Mouse (Mus musculus): ENCODE results near the gene Gm3045. TPM values are rescaled to one million over a fixed set of nuclear protein-coding genes. Genes with fewer than 3 reads are reported as not detected.

Gene Gm3045
- total and polyA plus RNA-seq, 3 experiments, result not detected

DNA sequence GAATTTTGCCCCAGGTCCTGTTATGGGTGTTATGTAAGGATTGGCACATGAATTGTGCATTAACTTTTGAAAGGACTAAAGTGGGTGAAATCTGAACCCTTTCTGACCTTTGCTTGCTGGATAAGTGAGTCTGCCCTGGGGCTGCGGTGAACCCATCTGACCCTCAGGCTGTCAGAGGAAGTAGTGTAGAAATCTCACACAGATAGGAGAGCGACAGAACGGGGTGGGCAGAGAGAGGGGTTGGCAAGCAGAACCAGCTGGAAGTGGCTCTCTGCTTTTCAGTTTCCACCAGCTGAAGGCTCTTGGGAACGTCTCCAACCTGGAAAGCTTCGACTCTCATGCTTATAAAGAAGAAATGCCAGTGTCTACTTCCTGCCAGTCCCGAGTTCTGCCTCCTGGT, 50.9 kb downstream of the Gm3045 start:
- no peak overlapping the region for H3K4me2 ChIP-seq (ENCODE audit: insufficient read depth, low read depth, poor library complexity, severe bottlenecking)
- TF ChIP-seq ZC3H11A (IDR thresholded peaks at IDR 0.05; ENCODE audit: low read depth, low read length) (no peak), USF1 (IDR thresholded peaks at IDR 0.05; ENCODE audit: low read depth, low read length) (no peak), SMC3 (IDR thresholded peaks at IDR 0.05; ENCODE audit: low read depth, low read length) (no peak)
- peaks cover 2 to 18% of the 10 kb centered on the region in 2 experiments for H3K4me1 ChIP-seq (ENCODE audit: control insufficient read depth in 1 of 2, insufficient read depth in 2 of 2)
- H3K79me2 ChIP-seq (replicated peaks; ENCODE audit: control insufficient read depth, extremely low read depth, insufficient read depth, poor library complexity, severe bottlenecking), result no peaks in the 10 kb centered on the region
- H3K4me3 ChIP-seq (replicated peaks in 1 of 3; ENCODE audit: low read depth in 2 of 3, low read length in 2 of 3, poor library complexity in 1 of 3), result no peak overlapping the region
- H3K36me3 ChIP-seq (replicated peaks in 1 of 2; ENCODE audit: control insufficient read depth in 1 of 2, insufficient read depth in 1 of 2, low read length in 1 of 2), result no peaks in the 10 kb centered on the region
- H3K27me3 ChIP-seq (replicated peaks), result peaks cover 84% of the 10 kb centered on the region
- H3K9me3 ChIP-seq (replicated peaks; ENCODE audit: low read length), result no peaks in the 10 kb centered on the region
- H3K9ac ChIP-seq (ENCODE audit: insufficient read depth, low read depth), result no peak overlapping the region
- dilution Hi-C loops (cut with MboI; ENCODE audit: extremely low pct_ligation_motif_present, extremely low pct_unique_long_range_greater_than_20kb, low sequenced_read_pairs) (no loop called here), in situ Hi-C loops (cut with MboI; ENCODE audit: low pct_ligation_motif_present, low pct_unique_long_range_greater_than_20kb, low sequenced_read_pairs) (loop anchor here (10.0 kb wide), 2 partner anchors 68 to 178 kb away; partner anchors contain the start of gene Lect2)
- DNase-seq (ENCODE audit: extremely low read depth), result no peak
- no peak overlapping the region for H3K27ac ChIP-seq (ENCODE audit: insufficient read depth, low read depth)

DNA sequence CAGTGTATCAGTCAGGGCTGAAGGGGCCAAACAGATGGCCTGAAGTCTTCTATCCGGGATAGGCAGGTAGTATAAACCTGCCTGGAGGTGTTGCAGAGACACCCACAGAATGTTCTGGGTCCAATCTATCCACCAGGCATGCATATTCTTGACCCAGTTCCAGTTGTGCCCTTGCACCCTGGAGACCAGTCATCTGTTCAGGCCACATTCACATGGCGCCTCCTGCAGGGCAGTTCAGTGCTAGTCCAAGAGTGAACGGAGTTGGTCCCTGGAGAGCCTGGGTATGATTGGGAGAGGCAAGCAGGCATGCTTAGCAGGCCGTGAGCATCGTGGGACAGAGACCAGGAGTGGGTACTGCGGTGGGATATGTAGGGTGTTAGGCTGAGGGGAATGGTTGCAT, 51.6 kb downstream of the Gm3045 start:
- Histone ChIP-seq H3K4me2 (ENCODE audit: insufficient read depth, low read depth, poor library complexity, severe bottlenecking) (no peak overlapping the region), H3K4me1 (ENCODE audit: control insufficient read depth in 1 of 2, insufficient read depth in 2 of 2) (peaks cover 2 to 18% of the 10 kb centered on the region in 2 experiments), H3K9me3 (replicated peaks; ENCODE audit: low read length) (no peaks in the 10 kb centered on the region), H3K79me2 (replicated peaks; ENCODE audit: control insufficient read depth, extremely low read depth, insufficient read depth, poor library complexity, severe bottlenecking) (no peaks in the 10 kb centered on the region), H3K27ac (ENCODE audit: insufficient read depth, low read depth) (no peak overlapping the region), H3K27me3 (replicated peaks) (peaks cover 86% of the 10 kb centered on the region), H3K36me3 (replicated peaks in 1 of 2; ENCODE audit: control insufficient read depth in 1 of 2, insufficient read depth in 1 of 2, low read length in 1 of 2) (no peaks in the 10 kb centered on the region), H3K4me3 (replicated peaks in 1 of 3; ENCODE audit: low read depth in 2 of 3, low read length in 2 of 3, poor library complexity in 1 of 3) (no peak overlapping the region), H3K9ac (ENCODE audit: insufficient read depth, low read depth) (no peak overlapping the region)
- TF ChIP-seq EP300 (IDR thresholded peaks at IDR 0.05; ENCODE audit: low read length), result no peak
- TF ChIP-seq JUND (conservative IDR thresholded peaks at IDR 0.05; ENCODE audit: low read depth, low read length), result no peak
- no peak for TF ChIP-seq MAZ (IDR thresholded peaks at IDR 0.05; ENCODE audit: low read depth, low read length)
- no peak for TF ChIP-seq MEF2A (IDR thresholded peaks at IDR 0.05; ENCODE audit: borderline replicate concordance, low read depth, low read length)
- no peak for TF ChIP-seq ZNF384 (IDR thresholded peaks at IDR 0.05; ENCODE audit: low read depth, low read length)
- TF ChIP-seq ZC3H11A (IDR thresholded peaks at IDR 0.05; ENCODE audit: low read depth, low read length), result no peak
- peak in 1 of 2 experiments; percentile 19; a peak in 1 of 4 replicates for TF ChIP-seq CTCF (conservative IDR thresholded peaks at IDR 0.05 in 1 of 2, IDR thresholded peaks at IDR 0.05 in 1 of 2; ENCODE audit: low read depth in 2 of 2, low read length in 2 of 2)
- no peak for DNase-seq (ENCODE audit: extremely low read depth)
- in situ Hi-C loops (cut with MboI; ENCODE audit: low pct_ligation_motif_present, low pct_unique_long_range_greater_than_20kb, low sequenced_read_pairs) (loop anchor here (10.0 kb wide), 2 partner anchors 67 to 177 kb away; partner anchors contain the start of gene Lect2), dilution Hi-C loops (cut with MboI; ENCODE audit: extremely low pct_ligation_motif_present, extremely low pct_unique_long_range_greater_than_20kb, low sequenced_read_pairs) (no loop called here)

DNA sequence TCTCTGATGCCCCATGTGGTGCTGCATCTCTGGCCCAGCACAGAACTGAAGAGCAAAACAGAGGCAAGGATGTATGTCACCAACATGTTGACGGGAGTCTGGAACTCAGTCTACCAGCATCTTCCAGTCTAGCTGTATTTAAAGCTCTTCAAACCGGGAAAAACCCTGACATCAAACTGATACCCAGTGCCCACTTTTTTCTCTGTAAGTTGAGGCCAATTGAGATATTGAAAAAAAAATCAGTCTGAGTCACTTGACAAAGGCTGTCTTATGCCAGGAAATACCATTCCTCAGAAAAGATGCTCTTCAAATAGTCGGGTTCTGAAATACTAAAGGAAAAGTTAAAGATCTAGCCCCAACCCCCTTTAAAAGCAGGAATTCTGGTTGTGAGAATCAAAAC, 55.8 kb downstream of the Gm3045 start, which contains the start of gene Il9:
Il9 (minus strand) TSS at position 101 of the 400 bp plus-strand sequence.
- H3K27me3 ChIP-seq (replicated peaks), result peaks cover 89% of the 10 kb centered on the region
- H3K9me3 ChIP-seq (replicated peaks; ENCODE audit: low read length), result no peaks in the 10 kb centered on the region
- H3K27ac ChIP-seq (ENCODE audit: insufficient read depth, low read depth), result no peak within 1 kb of the TSS
- H3K36me3 ChIP-seq (replicated peaks in 1 of 2; ENCODE audit: control insufficient read depth in 1 of 2, insufficient read depth in 1 of 2, low read length in 1 of 2), result no peaks in the 10 kb centered on the region
- no peak within 1 kb of the TSS for H3K9ac ChIP-seq (ENCODE audit: insufficient read depth, low read depth)
- dilution Hi-C loops (cut with MboI; ENCODE audit: extremely low pct_ligation_motif_present, extremely low pct_unique_long_range_greater_than_20kb, low sequenced_read_pairs), result no loop called here
- peaks cover 0 to 3% of the 10 kb centered on the region in 2 experiments; a peak in 2 of 4 replicates for H3K4me1 ChIP-seq (ENCODE audit: control insufficient read depth in 1 of 2, insufficient read depth in 2 of 2)
- TF ChIP-seq ETS1 (conservative IDR thresholded peaks at IDR 0.05; ENCODE audit: low read depth, low read length) (no peak), RCOR1 (conservative IDR thresholded peaks at IDR 0.05; ENCODE audit: low read depth, low read length) (no peak), NRF1 (IDR thresholded peaks at IDR 0.05; ENCODE audit: low read depth, low read length) (no peak), MYC (IDR thresholded peaks at IDR 0.05; ENCODE audit: low read depth, low read length) (no peak)
- no peak within 1 kb of the TSS for H3K4me2 ChIP-seq (ENCODE audit: insufficient read depth, low read depth, poor library complexity, severe bottlenecking)
- H3K4me3 ChIP-seq (replicated peaks in 1 of 3; ENCODE audit: low read depth in 2 of 3, low read length in 2 of 3, poor library complexity in 1 of 3), result no peak within 1 kb of the TSS
- in situ Hi-C loops (cut with MboI; ENCODE audit: low pct_ligation_motif_present, low pct_unique_long_range_greater_than_20kb, low sequenced_read_pairs), result no loop called here
- H3K79me2 ChIP-seq (replicated peaks; ENCODE audit: control insufficient read depth, extremely low read depth, insufficient read depth, poor library complexity, severe bottlenecking), result no peaks in the 10 kb centered on the region
- DNase-seq (ENCODE audit: extremely low read depth), result no peak

Other genes starting within 250 kb of the Gm3045 start
- 1.9 and 2.0 TPM in 2 replicates for gene Tifab, start 247.7 kb upstream of the Gm3045 start, total RNA-seq (2012; rRNA removed)
- 3.4 and 4.7 TPM in 2 replicates for gene Tifab, start 247.7 kb upstream of the Gm3045 start, total RNA-seq (2014; rRNA removed)
- 6.2 and 6.7 TPM in 2 replicates for gene Tifab, start 247.7 kb upstream of the Gm3045 start, polyA plus RNA-seq (2012; ENCODE audit: insufficient read length, low read depth)
- gene Neurog1, start 174.4 kb upstream of the Gm3045 start, total RNA-seq (2012; rRNA removed), result not detected in 2 replicates
- not detected in 2 replicates for gene Neurog1, start 174.4 kb upstream of the Gm3045 start, total RNA-seq (2014; rRNA removed)
- gene Neurog1, start 174.4 kb upstream of the Gm3045 start, polyA plus RNA-seq (2012; ENCODE audit: insufficient read length, low read depth), result not detected in 2 replicates
- not detected in 2 replicates for gene Cxcl14, start 130.0 kb upstream of the Gm3045 start, total RNA-seq (2012; rRNA removed)
- not detected in 2 replicates for gene Cxcl14, start 130.0 kb upstream of the Gm3045 start, total RNA-seq (2014; rRNA removed)
- not detected in 2 replicates for gene Cxcl14, start 130.0 kb upstream of the Gm3045 start, polyA plus RNA-seq (2012; ENCODE audit: insufficient read length, low read depth)
- gene Slc25a48, start 11.8 kb downstream of the Gm3045 start, total RNA-seq (2012; rRNA removed), result not detected in 2 replicates
- gene Slc25a48, start 11.8 kb downstream of the Gm3045 start, total RNA-seq (2014; rRNA removed), result not detected in 2 replicates
- not detected in 2 replicates for gene Slc25a48, start 11.8 kb downstream of the Gm3045 start, polyA plus RNA-seq (2012; ENCODE audit: insufficient read length, low read depth)
- not detected in 2 replicates for gene Il9, start 55.7 kb downstream of the Gm3045 start, total RNA-seq (2012; rRNA removed)
- not detected in 2 replicates for gene Il9, start 55.7 kb downstream of the Gm3045 start, total RNA-seq (2014; rRNA removed)
- not detected in 2 replicates for gene Il9, start 55.7 kb downstream of the Gm3045 start, polyA plus RNA-seq (2012; ENCODE audit: insufficient read length, low read depth)
- gene Fbxl21, start 95.9 kb downstream of the Gm3045 start, total RNA-seq (2012; rRNA removed), result not detected in 2 replicates
- not detected in 2 replicates for gene Fbxl21, start 95.9 kb downstream of the Gm3045 start, total RNA-seq (2014; rRNA removed)
- gene Fbxl21, start 95.9 kb downstream of the Gm3045 start, polyA plus RNA-seq (2012; ENCODE audit: insufficient read length, low read depth), result not detected in 2 replicates
- not detected in 2 replicates for gene Lect2, start 121.9 kb downstream of the Gm3045 start, total RNA-seq (2012; rRNA removed)
- gene Lect2, start 121.9 kb downstream of the Gm3045 start, total RNA-seq (2014; rRNA removed), result not detected in 2 replicates
- gene Lect2, start 121.9 kb downstream of the Gm3045 start, polyA plus RNA-seq (2012; ENCODE audit: insufficient read length, low read depth), result not detected in 2 replicates
- gene Tgfbi, start 182.9 kb downstream of the Gm3045 start, total RNA-seq (2012; rRNA removed), result not detected in 2 replicates
- not detected in 2 replicates for gene Tgfbi, start 182.9 kb downstream of the Gm3045 start, total RNA-seq (2014; rRNA removed)
- gene Tgfbi, start 182.9 kb downstream of the Gm3045 start, polyA plus RNA-seq (2012; ENCODE audit: insufficient read length, low read depth), result not detected in 2 replicates